Mouse (Mus musculus): ENCODE data around the gene Wdfy3.
"Not testable (repeated sequence)": the region's sequence is repeated elsewhere in the genome, so short reads cannot be mapped to it uniquely, and the experiment has no call there.

Wdfy3 gene

GRCm38 (mm10) chr5:101882191-101882590 is 187.5 kb downstream of the Wdfy3 start:
- CTCF ChIA-PET = no interaction called here

GRCm38 (mm10) chr5:101879914-101880313 is 189.8 kb downstream of the Wdfy3 start:
- CTCF ChIA-PET = no interaction called here

GRCm38 (mm10) chr5:101878403-101878802 is 191.3 kb downstream of the Wdfy3 start:
- CTCF ChIA-PET = no interaction called here

GRCm38 (mm10) chr5:101876185-101876584 is 193.5 kb downstream of the Wdfy3 start:
- CTCF ChIA-PET = no interaction called here

DNA sequence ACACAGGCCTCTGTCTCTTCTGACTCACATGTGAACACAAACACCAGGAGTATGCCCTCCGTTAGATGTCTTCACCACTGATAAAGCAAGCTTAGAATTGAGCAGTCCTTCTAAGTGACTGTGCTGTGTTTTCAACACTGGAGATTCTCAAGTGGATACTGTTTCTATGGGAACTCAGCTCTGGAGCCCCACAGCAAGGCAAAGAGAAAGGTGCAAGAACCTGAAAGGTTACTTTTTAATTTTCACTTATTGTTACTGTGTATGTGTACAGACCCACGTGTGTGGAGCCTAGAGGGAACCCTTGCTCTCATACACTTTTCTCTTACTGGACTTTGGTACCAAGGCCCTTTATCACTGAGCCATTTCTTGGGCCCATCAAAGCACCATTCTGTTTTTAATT is 203.0 kb downstream of the Wdfy3 start:
- CTCF ChIA-PET = no interaction called here

DNA sequence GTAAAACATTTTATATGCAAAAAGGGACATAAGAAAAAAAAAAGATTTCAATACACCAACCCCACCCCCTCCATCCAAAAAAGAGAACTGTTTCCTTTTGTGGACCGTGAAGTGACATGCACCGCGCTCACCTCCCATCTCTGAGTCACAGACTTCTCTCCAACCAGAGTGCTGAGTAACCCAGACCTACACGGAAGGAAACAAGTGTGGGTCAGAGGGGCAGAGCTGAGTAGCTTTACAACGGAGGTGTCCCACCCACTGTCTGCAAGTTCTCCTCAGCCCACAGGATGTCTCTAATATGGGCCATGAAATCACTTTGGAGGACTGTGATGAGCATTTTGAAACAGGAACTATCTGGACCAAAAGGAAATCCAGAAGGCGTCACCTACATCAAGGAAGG is 205.8 kb downstream of the Wdfy3 start:
- CTCF ChIA-PET = no interaction called here

DNA sequence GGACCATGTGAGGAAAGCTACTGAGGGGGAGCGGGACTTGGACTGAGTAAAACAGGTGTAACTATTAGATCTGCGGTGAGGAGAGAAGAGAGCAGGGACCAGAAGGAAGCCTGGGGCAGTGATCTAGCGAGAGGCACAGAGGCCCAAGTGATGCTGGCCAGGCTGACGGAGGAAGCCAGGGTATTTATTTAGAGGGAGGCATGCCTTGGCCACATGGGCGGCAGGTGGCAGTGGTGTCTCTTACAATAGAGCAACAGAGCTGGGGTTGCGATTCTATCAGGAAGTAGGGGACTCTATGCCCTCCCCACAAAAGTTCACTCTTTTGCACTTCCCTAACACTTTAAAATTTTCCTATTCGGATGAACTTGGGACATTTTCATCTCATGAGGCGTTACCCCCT is 207.1 kb downstream of the Wdfy3 start:
- CTCF ChIA-PET = no interaction called here

GRCm38 (mm10) chr5:101861786-101862571 is 207.7 kb downstream of the Wdfy3 start:
- CTCF ChIA-PET = no interaction called here

- CTCF ChIA-PET = no interaction called here
Measured at GRCm38 (mm10) chr5:101858891-101859436, 210.8 kb downstream of the Wdfy3 start.

- CTCF ChIA-PET = no interaction called here
Measured at GRCm38 (mm10) chr5:101855475-101855874, 214.2 kb downstream of the Wdfy3 start.

DNA sequence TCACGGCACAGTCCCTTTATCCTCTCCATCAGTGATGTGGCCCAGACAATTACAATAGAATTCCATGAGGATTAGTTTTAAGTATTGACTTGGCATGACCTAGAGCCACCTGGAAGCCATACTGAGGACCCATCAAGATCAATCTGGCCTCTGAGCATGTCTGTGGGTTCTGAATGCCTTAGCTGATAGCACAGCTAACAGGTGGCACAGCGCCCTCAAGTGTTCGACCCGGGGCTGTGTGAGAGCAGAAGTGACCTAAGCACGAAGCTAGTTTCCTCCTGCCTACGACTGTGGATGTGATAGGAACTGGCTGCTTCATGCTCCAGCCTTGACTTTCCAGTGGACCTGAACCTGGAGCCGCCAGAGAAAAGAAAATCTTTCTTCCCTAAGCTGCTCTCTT is 215.1 kb downstream of the Wdfy3 start:
- CTCF ChIA-PET = no interaction called here

DNA sequence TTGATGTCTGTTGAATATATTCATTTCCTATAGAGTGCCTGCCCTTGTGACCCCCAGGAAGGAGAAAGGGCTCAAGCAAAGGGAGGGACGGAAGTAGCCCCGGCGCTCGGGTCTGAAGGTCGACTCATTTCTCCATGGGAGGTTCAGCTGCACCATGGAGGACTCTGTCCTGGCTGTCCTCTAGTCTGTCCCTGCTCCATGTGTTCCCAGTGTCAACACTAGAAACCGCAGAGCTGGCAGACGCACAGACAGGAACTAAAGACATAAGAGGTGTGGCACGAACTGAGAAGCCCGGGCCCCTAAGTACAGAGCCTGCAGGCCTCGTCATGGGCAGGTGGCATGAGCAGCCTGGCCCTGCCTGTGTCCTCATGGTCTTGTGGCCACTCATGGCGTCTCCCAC is 215.6 kb downstream of the Wdfy3 start:
- CTCF ChIA-PET = no interaction called here

DNA sequence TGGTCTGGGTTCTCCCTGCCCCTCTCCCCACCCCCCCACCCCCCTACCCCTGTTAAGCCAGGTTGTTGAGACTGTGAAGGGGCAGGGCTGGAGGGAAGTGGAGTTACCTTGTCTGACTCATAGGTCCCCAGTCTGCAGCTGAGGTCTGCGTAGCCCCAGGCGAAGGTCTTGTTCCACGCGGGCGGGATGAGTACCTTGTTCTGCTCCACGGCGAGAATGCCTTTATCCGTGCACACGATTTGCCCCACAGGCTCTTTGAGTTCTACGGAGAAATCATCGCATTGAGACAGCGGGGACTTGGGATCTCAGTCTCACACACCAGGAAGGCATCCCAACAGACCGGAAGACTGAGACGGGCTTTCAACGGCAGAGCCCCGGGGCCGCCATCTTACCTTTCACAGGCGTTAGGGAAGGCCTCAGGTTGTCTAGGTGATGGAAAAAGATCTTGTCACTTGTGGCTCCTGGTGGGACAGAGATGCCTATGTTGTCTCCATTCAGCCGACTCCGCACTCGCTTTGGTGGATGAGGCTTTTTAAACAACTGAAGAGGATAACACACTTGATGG is 217.5 kb downstream of the Wdfy3 start:
- CTCF ChIA-PET = no interaction called here

DNA sequence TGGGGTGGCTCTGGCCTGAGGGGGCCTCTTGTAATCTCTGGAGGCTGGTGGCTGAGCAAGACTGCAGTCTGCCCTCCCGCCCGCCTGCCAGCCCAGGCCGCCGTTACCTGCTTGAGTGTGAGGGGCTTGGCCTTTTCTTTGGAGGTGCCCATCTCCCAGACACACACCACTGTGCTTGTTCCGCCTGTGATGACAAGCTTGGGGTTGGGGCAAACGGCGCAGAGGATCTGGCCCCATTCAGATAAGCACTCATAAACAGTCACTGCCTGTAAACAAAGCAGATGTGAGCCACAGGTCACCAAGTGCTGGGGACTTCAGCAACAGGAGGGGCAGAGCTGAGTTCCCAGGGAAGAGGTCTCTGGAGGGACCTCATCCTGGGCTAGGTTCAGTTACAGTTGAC is 218.6 kb downstream of the Wdfy3 start:
- CTCF ChIA-PET = no interaction called here

GRCm38 (mm10) chr5:101847762-101848161 is 222.0 kb downstream of the Wdfy3 start:
- CTCF ChIA-PET = no interaction called here

- CTCF ChIA-PET = no interaction called here
Measured at GRCm38 (mm10) chr5:101847323-101847722, 222.4 kb downstream of the Wdfy3 start.

GRCm38 (mm10) chr5:101845930-101846329 is 223.8 kb downstream of the Wdfy3 start:
- CTCF ChIA-PET = no interaction called here

DNA sequence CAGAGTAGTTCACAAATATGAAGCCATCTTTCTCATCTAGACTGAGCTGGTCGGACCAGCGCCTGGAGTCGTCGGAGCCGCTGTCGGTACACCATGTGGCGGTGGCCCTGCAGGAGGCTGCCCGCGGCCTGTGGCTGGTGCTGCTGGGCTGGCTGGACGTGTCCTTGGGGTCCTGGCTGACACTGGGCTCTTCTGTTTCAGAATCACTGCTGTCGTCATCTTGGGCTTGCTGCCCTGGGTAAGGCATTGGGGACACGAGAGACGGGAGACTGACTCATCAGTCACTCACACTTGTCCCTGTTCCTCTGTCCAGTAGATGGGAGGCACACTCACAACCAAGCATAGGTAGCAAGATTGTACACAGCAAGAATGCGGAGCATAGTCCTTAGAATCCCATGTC is 224.7 kb downstream of the Wdfy3 start:
- CTCF ChIA-PET = no interaction called here

GRCm38 (mm10) chr5:101840476-101840875 is 229.2 kb downstream of the Wdfy3 start:
- CTCF ChIA-PET = no interaction called here

- CTCF ChIA-PET = not testable (repeated sequence)
Measured at GRCm38 (mm10) chr5:101837605-101838004, 232.1 kb downstream of the Wdfy3 start.

DNA sequence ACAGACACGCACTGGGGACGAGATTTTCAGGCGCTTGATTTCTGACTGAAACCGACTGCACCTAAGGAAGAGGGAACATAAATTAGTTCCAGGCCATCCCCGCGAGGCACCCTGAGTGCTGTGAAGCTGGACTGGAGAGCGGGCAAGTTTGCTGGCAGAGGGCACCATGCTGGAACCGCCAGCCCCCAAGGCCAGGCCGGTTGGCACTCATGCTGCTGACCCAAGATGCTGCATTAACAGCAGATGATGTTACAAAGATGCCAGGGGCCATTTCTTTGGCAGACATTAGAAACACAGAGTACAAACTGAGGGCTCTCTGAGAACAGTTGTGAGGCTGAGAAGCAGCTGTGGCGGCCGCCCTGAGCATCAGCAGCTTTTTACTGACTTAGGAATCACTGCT is 233.5 kb downstream of the Wdfy3 start:
- CTCF ChIA-PET = no interaction called here

DNA sequence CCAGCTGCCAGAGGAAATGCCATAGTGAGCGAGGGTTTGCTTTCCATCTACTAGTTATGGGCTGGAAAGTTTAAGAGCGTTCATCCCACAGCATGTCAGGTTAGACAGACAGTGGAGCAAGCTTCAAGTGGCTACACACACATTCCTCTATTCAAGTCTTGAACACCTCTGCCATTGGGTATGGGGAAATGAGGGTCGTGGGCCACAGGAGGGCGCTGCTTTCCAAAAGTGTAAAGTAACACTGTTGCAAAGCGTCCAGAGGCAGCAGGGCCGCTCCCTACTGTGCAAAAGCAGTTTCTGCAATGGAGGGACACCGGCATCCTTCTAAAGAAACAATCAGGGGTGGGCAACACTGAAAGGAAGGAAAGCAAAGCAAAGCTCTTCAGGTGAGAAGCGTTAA is 235.8 kb downstream of the Wdfy3 start:
- CTCF ChIA-PET = no interaction called here

DNA sequence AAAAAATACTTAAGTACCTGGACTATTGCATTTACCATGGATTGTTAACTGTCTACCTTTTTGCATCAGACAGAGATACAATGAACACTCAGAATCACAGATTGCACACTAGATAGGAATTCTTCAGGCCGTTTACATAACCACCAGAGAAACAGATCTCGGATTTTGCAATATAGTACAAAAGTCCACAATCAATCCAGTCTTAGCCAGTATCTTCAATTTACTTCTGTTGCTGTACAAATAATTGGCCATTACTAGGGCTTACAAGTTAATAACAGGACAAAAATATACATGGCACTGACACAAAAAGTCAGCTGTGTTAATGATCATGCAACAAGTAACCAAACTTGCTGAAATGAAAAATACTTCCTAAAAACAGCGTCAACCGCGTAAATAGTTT is 236.7 kb downstream of the Wdfy3 start:
- CTCF ChIA-PET = no interaction called here

DNA sequence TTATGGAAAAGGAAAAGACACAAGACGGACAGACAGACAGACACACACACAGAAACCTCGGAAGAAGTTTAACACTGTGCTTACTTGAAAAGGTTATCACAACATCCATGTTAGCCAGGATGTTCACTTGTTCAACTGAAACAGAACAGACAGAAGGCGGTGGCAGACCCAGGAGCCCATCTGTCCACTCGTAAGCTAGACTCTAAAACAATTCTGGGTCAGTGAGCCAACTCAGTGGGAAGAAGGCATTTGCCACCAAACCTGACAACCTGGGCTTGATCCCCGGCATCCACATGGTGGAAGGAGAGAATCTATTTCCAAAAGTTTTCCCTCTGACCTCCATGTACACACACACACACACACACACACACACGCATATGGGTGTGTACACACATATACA is 237.7 kb downstream of the Wdfy3 start:
- CTCF ChIA-PET = no interaction called here
